Mouse (Mus musculus) hematopoietic stem cell, adult 5-6 weeks (primary cell): ENCODE measurements at regions not wholly inside any gene's neighbourhood (a gene's known extent, or its start where the extent isn't known, plus 50 kb on each side); places are given as distances from the start of the nearest gene placed in this dataset.

Experiments
- ATAC-seq, 2 experiments: fragments of 125-278 bp in 1 of 2; replicated peaks in 1 of 2; 2 replicates each; pipeline ENCODE4 v1.8.0; 2016 to 2017; ENCODE audit warnings: inconsistent platforms in 2 of 2, mild to moderate bottlenecking in 2 of 2, moderate number of reproducible peaks in 2 of 2, low read depth in 1 of 2, moderate TSS enrichment in 1 of 2; ENCODE audit not compliant: low FRiP score in 2 of 2, poor library complexity in 2 of 2, severe bottlenecking in 2 of 2, insufficient read depth in 1 of 2, low TSS enrichment in 1 of 2

- ATAC-seq, result no peak
Observed at GRCm38 (mm10) chr14:58906631-58907030, 236.1 kb downstream of the 1700129C05Rik start.

GRCm38 (mm10) chr14:58868176-58868949 lies 274.3 kb downstream of the 1700129C05Rik start:
- no peak for ATAC-seq

- ATAC-seq, result no peak
Observed at GRCm38 (mm10) chr14:58867396-58868107, 275.1 kb downstream of the 1700129C05Rik start.

GRCm38 (mm10) chr14:58854871-58855270 lies 287.8 kb downstream of the 1700129C05Rik start:
- ATAC-seq, result no peak

- no peak for ATAC-seq
Observed at GRCm38 (mm10) chr14:58844565-58844964, 298.1 kb downstream of the 1700129C05Rik start.

- no peak for ATAC-seq
Observed at GRCm38 (mm10) chr14:58842196-58842886, 300.4 kb downstream of the 1700129C05Rik start.

GRCm38 (mm10) chr14:58822938-58823337 lies 319.8 kb downstream of the 1700129C05Rik start:
- no peak for ATAC-seq

- ATAC-seq, result no peak
Observed at GRCm38 (mm10) chr14:58817961-58818504, 324.7 kb downstream of the 1700129C05Rik start.

- ATAC-seq, result no peak
Observed at GRCm38 (mm10) chr14:58816540-58816876, 326.2 kb downstream of the 1700129C05Rik start.

GRCm38 (mm10) chr14:58815616-58816539 lies 326.8 kb downstream of the 1700129C05Rik start:
- no peak for ATAC-seq

GRCm38 (mm10) chr14:58812585-58812984 lies 330.1 kb downstream of the 1700129C05Rik start:
- no peak for ATAC-seq

- no peak for ATAC-seq
Observed at GRCm38 (mm10) chr14:58801402-58801861, 341.3 kb downstream of the 1700129C05Rik start.

- ATAC-seq, result no peak
Observed at GRCm38 (mm10) chr14:58788190-58788945, 354.3 kb downstream of the 1700129C05Rik start.

GRCm38 (mm10) chr14:58787618-58788017 lies 355.1 kb downstream of the 1700129C05Rik start:
- no peak for ATAC-seq

GRCm38 (mm10) chr14:58786791-58787491 lies 355.8 kb downstream of the 1700129C05Rik start:
- ATAC-seq, result no peak

- ATAC-seq, result no peak
Observed at GRCm38 (mm10) chr14:58783201-58783600, 359.5 kb downstream of the 1700129C05Rik start.
